Mouse (Mus musculus): ENCODE measurements at regions not wholly inside any gene's neighbourhood (a gene's known extent, or its start where the extent isn't known, plus 50 kb on each side); places are given as distances from the start of the nearest gene placed in this dataset.

DNA sequence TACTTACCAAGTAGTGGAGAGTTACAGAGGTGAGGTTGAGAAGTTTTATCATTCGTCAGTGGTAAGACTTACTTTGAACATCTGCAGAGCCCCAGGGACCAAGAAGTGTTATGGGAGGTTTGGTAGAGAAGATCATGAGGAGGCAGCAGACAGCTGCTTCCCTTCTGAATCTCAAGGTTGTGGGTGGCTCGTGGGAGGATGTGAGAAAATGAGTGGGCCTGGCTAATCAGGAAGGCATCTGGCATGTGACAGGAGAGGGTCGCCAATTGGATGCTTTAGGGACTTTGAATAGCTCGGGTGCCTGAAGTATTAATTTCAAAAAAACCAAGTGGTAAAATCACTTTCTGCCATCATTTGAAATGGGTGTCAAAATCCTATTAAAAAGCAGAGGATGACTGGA lies 258.9 kb downstream of the Sqor start:
- no peak for DNase-seq

GRCm38 (mm10) chr2:123024380-123024779 lies 259.3 kb downstream of the Sqor start:
- no peak for DNase-seq

GRCm38 (mm10) chr2:123024976-123025585 lies 260.0 kb downstream of the Sqor start:
- DNase-seq = no peak

GRCm38 (mm10) chr2:123047321-123047720 lies 282.3 kb downstream of the Sqor start:
- peak in 1 of 2 experiments; percentile 49 for DNase-seq

GRCm38 (mm10) chr2:123064648-123065047 lies 299.6 kb downstream of the Sqor start:
- DNase-seq = no peak

DNA sequence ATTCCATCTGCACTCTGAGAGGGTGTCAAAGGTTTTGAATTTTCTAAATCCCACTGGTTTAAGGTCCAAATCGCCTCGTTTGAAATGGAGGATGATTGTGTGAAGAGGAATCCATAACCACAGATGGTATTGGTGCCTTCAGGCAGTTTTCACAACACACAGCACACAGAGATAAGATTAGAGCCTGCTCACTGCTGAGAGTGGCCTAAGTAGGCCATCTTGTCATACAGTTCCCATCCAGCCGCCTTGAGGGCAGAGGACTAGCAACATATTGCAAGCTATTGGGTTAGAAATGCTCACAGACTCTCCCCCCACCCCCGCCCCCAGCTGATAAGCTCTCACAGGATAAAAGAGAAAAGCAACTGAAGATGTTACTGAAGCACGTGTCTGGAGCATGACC lies 303.8 kb downstream of the Sqor start:
- DNase-seq = peak; percentile 14 to 19

DNA sequence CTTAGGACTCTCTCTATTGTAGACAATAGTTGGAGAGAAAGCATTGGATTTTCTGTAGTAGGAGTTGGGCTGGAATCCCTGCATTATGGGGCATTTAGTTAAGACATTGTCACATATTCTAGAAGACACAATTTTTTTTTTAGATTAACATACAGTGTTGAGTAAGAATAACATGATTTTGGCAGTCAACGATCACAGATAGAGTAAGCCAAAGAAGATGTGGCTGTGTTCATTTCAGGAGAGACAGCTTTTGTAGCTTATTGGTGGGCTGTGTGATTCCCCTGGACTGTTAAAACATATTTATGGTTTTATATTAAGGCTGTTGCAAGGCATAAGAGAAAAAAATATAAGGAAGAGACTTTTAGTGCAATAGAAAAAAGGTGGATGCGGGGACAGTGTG lies 307.6 kb downstream of the Sqor start:
- DNase-seq = no peak

GRCm38 (mm10) chr2:123073476-123074085 lies 308.5 kb downstream of the Sqor start:
- DNase-seq = no peak

DNA sequence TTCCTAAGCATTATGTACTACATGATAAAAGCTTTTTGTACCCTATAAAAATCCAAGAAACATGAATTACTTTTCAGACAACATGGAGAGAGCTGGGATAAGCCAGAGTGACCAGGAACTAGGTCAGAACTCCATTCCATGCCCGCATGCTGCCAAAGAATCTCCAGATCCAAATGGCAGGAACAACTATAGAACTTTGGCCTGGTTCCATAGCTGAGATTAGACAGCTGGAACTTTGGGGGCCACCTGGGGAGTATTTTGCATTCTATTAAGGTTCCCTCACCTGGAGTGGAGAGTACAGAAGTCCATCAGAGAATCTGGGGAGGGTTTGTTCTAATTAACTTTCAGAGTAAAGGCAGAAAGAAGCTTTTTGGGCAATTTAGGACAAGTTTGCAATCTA lies 327.7 kb downstream of the Sqor start:
- DNase-seq = peak; percentile 40 to 66

DNA sequence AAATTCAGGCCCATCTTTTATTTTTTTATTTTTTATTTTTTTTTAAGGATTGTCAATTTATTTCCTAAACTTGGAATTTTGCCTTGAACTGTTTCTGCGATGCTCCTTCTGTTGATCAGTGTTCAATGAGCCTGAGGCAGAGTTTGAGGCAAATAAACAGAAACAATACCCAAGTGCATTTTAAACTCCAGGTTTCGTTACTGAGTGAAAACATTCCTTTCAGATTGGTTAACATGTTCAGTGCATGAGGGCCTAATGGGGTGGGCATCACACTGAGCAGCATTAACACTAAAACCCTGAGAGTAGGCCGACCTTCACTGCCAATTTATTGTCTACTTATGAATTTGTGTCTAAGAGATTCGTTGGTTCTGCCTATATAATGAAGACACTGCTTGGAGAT lies 338.5 kb downstream of the Sqor start:
- DNase-seq = no peak

- no peak for DNase-seq
Observed at GRCm38 (mm10) chr2:123131496-123131895, 366.5 kb downstream of the Sqor start.

- DNase-seq = no peak
Observed at GRCm38 (mm10) chr2:123153170-123153569, 388.1 kb downstream of the Sqor start.

GRCm38 (mm10) chr2:123165384-123165783 lies 400.3 kb downstream of the Sqor start:
- DNase-seq = no peak

GRCm38 (mm10) chr2:123170611-123171010 lies 405.6 kb downstream of the Sqor start:
- DNase-seq = no peak

- no peak for DNase-seq
Observed at GRCm38 (mm10) chr2:123182208-123182607, 417.2 kb downstream of the Sqor start.

GRCm38 (mm10) chr2:123190795-123191582 lies 426.0 kb downstream of the Sqor start:
- DNase-seq = no peak

DNA sequence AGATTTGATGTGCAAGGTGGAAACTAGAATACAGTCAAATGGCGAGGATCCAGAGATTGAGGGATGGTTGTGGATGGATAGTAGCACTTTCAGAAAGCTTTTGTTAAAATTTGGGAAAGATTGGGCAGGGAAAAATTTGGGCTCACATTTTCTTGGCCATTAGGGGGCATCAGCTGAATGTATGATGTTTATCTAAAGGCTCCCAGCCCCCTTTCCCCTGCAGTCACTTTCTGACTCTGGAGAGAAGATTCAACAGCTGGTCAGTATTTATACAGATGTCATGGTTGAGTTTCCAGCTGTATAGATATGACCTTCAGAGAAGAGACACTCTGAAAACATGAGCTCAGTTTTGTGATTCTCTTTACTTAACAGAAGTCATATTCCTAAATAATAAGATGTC lies 429.5 kb downstream of the Sqor start:
- DNase-seq = peak; percentile 9 to 15
